Mouse (Mus musculus) bone marrow, adult 2 months (tissue): ENCODE results near the gene Idi1.

Source experiments
- CTCF ChIP-seq: fragments of 200-500 bp; IDR thresholded peaks from 2 replicates; pipeline ENCODE4 v1.5.1; 2011; ENCODE audit warnings: low read length, control low read depth; ENCODE audit not compliant: control insufficient read depth, insufficient read depth
- POLR2A ChIP-seq: fragments of 200-500 bp; IDR thresholded peaks from 2 replicates; pipeline ENCODE4 v1.6.1; 2011; ENCODE audit warnings: low read depth, mild to moderate bottlenecking, control low read depth, low read length, borderline replicate concordance; ENCODE audit not compliant: control insufficient read depth

DNA sequence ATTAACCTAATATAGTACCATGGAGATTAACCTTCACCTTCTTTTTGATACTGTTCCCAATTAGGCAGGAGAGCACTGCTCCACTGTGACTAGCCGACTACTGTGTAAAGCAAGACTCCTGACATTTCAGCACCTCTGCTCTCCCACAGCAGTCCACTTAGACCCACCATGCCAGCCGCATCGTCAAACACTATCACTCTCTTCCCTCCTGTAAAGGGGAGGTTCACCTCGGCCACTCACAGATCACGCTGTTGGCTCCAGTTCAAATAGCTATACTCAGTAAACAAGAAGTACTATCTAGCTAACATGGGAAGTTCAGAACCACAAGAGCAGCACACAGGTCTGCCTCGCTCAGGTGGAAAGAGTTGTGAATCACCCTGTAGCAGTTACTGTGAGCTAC lies 26.8 kb upstream of the Idi1 start:
- TF ChIP-seq CTCF (no peak), POLR2A (no peak)
